Mouse (Mus musculus) mouse trophoblast stem cell (cell line): ENCODE results near the gene Plekhm1.

Source experiments
- in situ Hi-C, 2 experiments: fragments of 300-500 bp; cut with MseI, MboI; formaldehyde crosslinking; loops; 2 replicates in 1 of 2; 3 replicates in 1 of 2; pipeline ENCODE4 v1.15.1; 2025

The Plekhm1 gene

DNA sequence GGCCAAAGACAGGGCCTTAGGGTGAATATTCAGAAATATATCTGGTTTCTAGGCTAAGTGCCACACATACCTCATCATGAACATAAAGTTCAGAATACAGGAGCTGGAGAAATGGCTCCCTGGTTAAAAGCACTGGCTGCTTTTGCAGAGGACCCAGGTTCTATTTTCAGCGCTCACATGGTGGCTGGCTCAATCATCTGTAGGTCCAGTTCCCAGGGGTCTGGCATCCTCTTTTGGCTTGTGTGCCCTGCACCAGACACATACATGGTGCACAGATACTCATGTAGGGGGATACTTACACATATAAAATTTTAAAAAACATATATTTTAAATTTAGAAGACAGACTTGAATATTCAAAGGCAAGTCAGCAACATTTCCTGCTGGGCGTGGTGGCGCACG lies 16.3 kb downstream of the Plekhm1 start:
- in situ Hi-C loops, result no loop called here

GRCm38 (mm10) chr11:103394604-103395003 lies 17.9 kb downstream of the Plekhm1 start:
- in situ Hi-C loops, result no loop called here

- in situ Hi-C loops, result no loop called here
These were observed 18.5 kb downstream of the Plekhm1 start for GRCm38 (mm10) chr11:103394025-103394424.

DNA sequence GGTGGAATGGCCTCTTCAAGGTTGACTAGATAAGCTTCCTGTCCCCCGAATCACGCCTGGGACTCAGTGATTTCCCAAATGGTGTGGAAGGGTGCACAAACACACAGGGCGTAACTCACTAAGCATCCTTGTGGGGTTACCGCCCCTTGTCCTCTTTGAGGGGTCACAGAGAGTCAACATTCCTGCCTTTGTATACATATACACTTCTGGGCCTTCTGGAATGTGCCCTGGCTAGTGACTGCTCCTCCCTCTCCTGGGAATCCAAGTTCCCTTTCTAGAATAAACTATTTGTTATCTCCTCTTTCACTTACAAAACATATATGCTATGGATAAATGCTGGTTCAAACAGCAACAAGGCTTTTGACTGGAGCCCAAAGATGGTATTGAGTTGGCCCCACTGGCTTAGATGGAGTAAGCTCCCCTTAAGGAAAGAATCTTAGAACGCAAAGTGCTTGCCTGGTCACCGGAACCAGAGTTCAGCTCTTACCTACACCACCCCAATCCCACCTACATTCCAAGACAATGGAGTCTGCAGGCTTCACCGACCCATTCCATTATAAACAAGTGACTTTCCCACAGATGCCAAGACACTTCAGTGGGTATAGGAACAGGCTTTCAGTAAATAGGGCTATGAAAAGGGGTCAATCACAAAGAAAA lies 24.5 kb downstream of the Plekhm1 start:
- in situ Hi-C loops, result no loop called here

DNA sequence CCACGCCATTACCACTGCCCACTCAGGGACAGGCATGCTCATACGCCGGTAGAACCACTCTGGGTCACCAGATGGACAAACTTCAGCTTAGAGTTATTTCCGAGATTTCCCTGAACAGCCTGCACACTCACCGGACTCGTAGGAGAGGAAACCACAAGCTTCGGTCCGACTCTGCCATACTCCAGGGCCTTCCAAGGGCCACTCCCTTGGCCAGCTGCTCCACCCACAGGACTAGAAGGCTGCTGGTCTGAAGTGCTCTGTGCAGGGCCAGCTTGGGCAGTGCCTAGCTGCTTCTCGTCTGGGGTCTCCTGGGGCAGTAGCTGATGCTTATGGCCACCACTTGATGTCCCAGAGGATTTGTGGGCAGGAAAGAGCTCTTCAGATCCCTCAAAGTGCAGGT lies 25.7 kb downstream of the Plekhm1 start:
- in situ Hi-C loops, result no loop called here

- in situ Hi-C loops, result no loop called here
These were observed 30.4 kb downstream of the Plekhm1 start for GRCm38 (mm10) chr11:103381956-103382613.

DNA sequence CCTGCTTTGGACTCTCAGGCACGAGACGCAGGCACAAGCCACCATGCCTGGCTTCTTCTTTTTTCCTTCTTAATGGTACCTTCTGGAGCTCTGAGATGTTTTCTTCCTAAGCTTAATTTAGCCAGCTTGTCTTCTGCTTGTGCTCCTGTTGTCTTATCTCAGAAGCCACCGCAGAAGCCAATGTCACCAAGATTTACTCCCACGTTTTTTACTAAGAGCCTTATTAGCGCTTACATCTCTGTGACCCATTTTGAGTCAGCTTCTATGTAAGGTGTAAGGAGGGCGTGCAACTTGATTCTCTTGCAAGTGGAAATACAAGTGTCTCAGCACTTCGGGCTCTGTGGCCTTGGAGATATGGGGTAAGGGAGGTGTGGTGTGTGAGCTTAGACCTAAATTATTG lies 31.0 kb downstream of the Plekhm1 start:
- in situ Hi-C loops, result no loop called here

GRCm38 (mm10) chr11:103380460-103380859 lies 32.0 kb downstream of the Plekhm1 start:
- in situ Hi-C loops, result no loop called here

DNA sequence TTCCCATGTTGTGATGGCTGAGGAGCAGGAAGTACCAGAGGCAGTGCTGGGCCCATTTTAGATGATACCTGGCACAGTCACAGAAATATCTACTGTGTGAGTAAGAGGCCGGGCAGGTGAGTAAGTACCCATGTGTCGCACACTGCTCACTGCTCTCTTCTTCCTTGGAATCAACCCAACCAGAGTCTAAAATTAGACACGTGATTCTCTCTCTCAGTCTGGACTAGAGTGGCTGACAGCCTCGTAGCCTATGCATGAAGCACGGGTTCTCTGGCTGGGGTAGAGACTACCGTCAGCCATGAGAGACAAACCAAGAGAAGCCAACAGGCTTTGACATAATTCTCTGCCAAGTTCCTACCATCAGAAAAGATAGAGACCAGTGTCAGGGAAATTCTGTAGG lies 34.1 kb downstream of the Plekhm1 start:
- in situ Hi-C loops, result no loop called here

DNA sequence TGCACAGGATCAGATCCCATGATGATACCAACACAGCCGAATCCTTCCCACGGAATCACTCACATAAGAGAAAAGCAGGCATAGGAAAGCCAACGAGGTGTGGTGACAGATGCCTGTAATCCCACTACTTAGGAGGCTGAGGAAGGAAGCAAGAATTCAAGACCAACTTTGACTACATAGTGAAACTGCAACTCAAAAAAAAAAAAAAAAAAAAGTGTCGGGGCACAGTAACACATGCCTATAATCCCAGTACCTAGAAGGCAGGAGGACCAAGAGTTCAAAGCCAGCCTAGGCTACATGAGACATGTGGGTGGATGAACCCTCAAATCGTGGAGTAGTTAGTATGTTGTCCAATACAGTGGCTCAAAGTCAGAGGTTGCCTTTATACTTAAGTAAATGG lies 36.7 kb downstream of the Plekhm1 start:
- in situ Hi-C loops, result no loop called here

GRCm38 (mm10) chr11:103375258-103375657 lies 37.2 kb downstream of the Plekhm1 start:
- in situ Hi-C loops, result no loop called here

GRCm38 (mm10) chr11:103373922-103374321 lies 38.6 kb downstream of the Plekhm1 start:
- in situ Hi-C loops, result no loop called here

- in situ Hi-C loops, result no loop called here
These were observed 39.9 kb downstream of the Plekhm1 start for GRCm38 (mm10) chr11:103372561-103372960.

GRCm38 (mm10) chr11:103372068-103372467 lies 40.4 kb downstream of the Plekhm1 start:
- in situ Hi-C loops, result no loop called here

DNA sequence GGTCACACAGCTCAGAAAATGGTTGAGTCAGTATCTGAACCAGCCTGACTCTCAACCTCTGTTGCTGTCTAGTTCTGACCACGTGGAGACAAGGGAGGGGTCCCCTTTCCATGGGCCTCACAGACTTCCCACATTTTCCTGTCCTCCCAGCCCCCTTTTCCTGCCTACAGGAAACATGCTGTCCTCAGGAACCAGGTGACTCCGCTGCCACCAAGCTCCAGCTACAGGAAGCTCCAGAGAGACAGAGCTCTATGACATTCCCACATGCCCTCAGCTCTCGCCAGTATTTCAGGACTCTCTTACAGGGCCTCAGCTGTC lies 41.3 kb downstream of the Plekhm1 start:
- in situ Hi-C loops, result no loop called here

DNA sequence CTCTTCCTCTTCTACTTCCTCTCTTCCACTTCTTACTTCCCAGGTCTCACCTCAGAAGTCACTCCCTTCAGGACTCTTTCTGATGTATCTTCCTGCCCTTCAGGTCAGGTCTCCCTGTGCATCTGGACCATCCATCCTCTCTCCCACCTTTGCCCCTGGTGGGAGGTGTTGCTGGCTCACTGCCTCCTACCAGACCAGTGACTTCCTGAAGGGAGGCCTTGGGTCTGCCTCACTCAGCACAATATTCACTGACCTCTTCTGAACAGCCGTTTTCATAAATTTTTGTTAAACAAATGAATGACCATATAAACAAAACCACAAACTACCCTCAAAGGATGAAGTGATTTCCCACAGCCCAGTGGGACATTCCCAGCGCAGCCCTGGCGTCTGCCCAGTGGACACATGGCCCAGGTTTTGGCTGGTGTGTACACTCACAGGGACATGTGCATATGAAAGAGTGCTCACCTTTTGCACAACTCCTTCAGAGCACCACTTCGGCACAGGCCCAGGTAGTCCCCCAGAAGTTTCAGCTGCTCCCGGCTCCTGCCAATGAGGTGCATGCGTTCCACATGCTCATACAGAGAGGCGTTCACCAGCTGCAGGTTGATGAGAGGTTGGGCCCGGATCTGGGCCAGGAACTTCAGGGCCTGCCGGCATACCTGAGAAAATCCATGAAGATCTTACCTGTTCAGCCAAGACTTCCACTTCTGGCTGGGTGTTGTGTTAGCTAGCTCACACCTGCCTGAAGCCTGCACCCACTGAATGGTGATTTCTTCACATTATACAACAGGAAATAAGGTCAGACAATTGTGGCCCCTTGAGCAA lies 41.9 kb downstream of the Plekhm1 start:
- in situ Hi-C loops, result no loop called here

GRCm38 (mm10) chr11:103365530-103365929 lies 47.0 kb downstream of the Plekhm1 start:
- in situ Hi-C loops, result no loop called here

DNA sequence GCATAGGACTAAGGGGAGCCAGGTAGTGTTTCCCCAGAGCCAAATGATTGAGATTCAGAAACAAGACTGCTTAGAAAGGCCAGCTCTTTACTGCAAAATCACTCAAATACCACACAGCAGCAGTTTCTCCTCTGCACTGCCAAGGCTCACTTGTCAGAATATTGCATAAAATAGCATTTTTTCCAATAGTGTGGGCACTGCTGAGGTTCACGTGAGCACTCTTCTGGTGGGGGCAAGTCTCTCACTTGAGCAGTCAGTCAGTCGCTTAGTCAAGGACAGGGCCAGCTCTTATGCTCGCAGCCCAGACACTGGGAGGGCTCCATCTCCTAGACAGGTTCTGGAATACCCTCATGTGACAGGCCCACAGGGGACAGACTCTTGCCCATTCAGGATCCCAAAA lies 47.5 kb downstream of the Plekhm1 start:
- in situ Hi-C loops, result no loop called here

DNA sequence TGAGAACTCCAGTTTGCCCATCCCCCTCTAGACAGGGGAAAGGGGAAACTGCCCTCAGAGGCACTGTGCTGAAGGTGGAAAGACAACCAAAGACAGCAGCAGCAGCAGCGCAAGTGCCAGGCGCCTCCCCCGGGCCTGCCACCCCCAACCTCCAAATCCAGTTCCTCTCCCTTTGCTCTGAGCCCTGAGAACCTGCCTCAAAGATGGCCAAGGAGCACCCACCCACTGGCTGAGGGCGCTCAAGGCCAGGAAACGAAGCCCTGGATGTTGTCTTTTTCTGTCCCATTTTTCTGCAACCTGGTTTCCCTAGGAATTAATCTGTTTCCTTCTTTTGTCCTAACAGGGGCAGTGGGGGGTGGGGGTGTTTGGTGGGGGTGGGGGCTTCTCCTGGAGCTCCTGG lies 48.2 kb downstream of the Plekhm1 start:
- in situ Hi-C loops, result no loop called here

GRCm38 (mm10) chr11:103363214-103364148 lies 49.0 kb downstream of the Plekhm1 start, which contains the start of gene Arhgap27:
Gene Arhgap27, minus strand, starts transcription at chr11:103363692.
- in situ Hi-C loops, result no loop called here

- in situ Hi-C loops, result no loop called here
These were observed 49.8 kb downstream of the Plekhm1 start for GRCm38 (mm10) chr11:103362521-103363181.
